Mouse (Mus musculus): ENCODE measurements around the gene Zfp352. TPM values are rescaled to one million over a fixed set of nuclear protein-coding genes. Genes with fewer than 3 reads are reported as not detected.
"Not testable (repeated sequence)": the region's sequence is repeated elsewhere in the genome, so short reads cannot be mapped to it uniquely, and the experiment has no call there.

Gene Zfp352
- polyA plus RNA-seq, 2 experiments, result not detected

GRCm38 (mm10) chr4:90212076-90212475, 6.5 kb upstream of the Zfp352 start:
- Histone ChIP-seq H3K27me3 (ENCODE audit: control insufficient read depth, insufficient read depth, low read length) (no peaks in the 10 kb centered on the region), H3K4me2 (ENCODE audit: low read depth) (no peak overlapping the region), H3K4me1 (replicated peaks; ENCODE audit: control insufficient read depth in 2 of 2, insufficient read depth in 2 of 2, low read length in 1 of 2) (no peaks in the 10 kb centered on the region), H3K4me3 (ENCODE audit: insufficient read depth in 1 of 2, low read depth in 2 of 2, low read length in 2 of 2) (no peak overlapping the region), H3K9me3 (ENCODE audit: control insufficient read depth, low read length) (no peaks in the 10 kb centered on the region), H3K27ac (no peak overlapping the region), H3K36me3 (replicated peaks; ENCODE audit: control insufficient read depth, insufficient read depth, low read depth) (no peaks in the 10 kb centered on the region), H3K9ac (replicated peaks) (no peak overlapping the region)
- no peak for DNase-seq (ENCODE audit: low read depth in 3 of 3, low spot score in 3 of 3)
- no peak for ATAC-seq (ENCODE audit: insufficient read depth)
- TF ChIP-seq EP300 (IDR thresholded peaks at IDR 0.05; ENCODE audit: low read depth), result no peak
- no peak for TF ChIP-seq CTCF (IDR thresholded peaks at IDR 0.05; ENCODE audit: low read depth)
- WGBS (ENCODE audit: insufficient replicate concordance), result 50% methylated on average over 3 of the region's 3 CpGs

- ATAC-seq (ENCODE audit: insufficient read depth); H3K36me3 ChIP-seq (replicated peaks; ENCODE audit: control insufficient read depth, insufficient read depth, low read depth); H3K9me3 ChIP-seq (ENCODE audit: control insufficient read depth, low read length); H3K27me3 ChIP-seq (ENCODE audit: control insufficient read depth, insufficient read depth, low read length); H3K9ac ChIP-seq (replicated peaks); DNase-seq (ENCODE audit: low read depth in 3 of 3, low spot score in 3 of 3); H3K4me3 ChIP-seq (ENCODE audit: insufficient read depth in 1 of 2, low read depth in 2 of 2, low read length in 2 of 2); H3K4me2 ChIP-seq (ENCODE audit: low read depth); H3K4me1 ChIP-seq (replicated peaks; ENCODE audit: control insufficient read depth in 2 of 2, insufficient read depth in 2 of 2, low read length in 1 of 2); H3K27ac ChIP-seq: not testable (repeated sequence)
- 78% methylated on average over 5 of the region's 5 CpGs for WGBS (ENCODE audit: insufficient replicate concordance)
These were observed 17.0 kb downstream of the Zfp352 start for GRCm38 (mm10) chr4:90235646-90236045.

- no peak overlapping the region for H3K4me3 ChIP-seq (ENCODE audit: insufficient read depth in 1 of 2, low read depth in 2 of 2, low read length in 2 of 2)
- H3K36me3 ChIP-seq (replicated peaks; ENCODE audit: control insufficient read depth, insufficient read depth, low read depth), result no peaks in the 10 kb centered on the region
- no peaks in the 10 kb centered on the region for H3K4me1 ChIP-seq (replicated peaks; ENCODE audit: control insufficient read depth in 2 of 2, insufficient read depth in 2 of 2, low read length in 1 of 2)
- H3K4me2 ChIP-seq (ENCODE audit: low read depth), result no peak overlapping the region
- TF ChIP-seq EP300 (IDR thresholded peaks at IDR 0.05; ENCODE audit: low read depth), result no peak
- no peak for TF ChIP-seq CTCF (IDR thresholded peaks at IDR 0.05; ENCODE audit: low read depth)
- no peak overlapping the region for H3K27ac ChIP-seq
- no peak for DNase-seq (ENCODE audit: low read depth in 3 of 3, low spot score in 3 of 3)
- ATAC-seq (ENCODE audit: insufficient read depth), result no peak
- no peaks in the 10 kb centered on the region for H3K9me3 ChIP-seq (ENCODE audit: control insufficient read depth, low read length)
- H3K9ac ChIP-seq (replicated peaks), result no peak overlapping the region
- H3K27me3 ChIP-seq (ENCODE audit: control insufficient read depth, insufficient read depth, low read length), result no peaks in the 10 kb centered on the region
These were observed 51.2 kb downstream of the Zfp352 start for GRCm38 (mm10) chr4:90269781-90270180.
